Mouse (Mus musculus): ENCODE measurements around the gene Vmn2r116. TPM values are rescaled to one million over a fixed set of nuclear protein-coding genes. Genes with fewer than 3 reads are reported as not detected.

Gene Vmn2r116
- polyA plus RNA-seq (2017; shearing (Covaris generic)): not detected

GRCm38 (mm10) chr17:23384304-23384703 lies at the start of gene Vmn2r116:
Gene Vmn2r116, plus strand, starts transcription at chr17:23384604.

GRCm38 (mm10) chr17:23343441-23343840 lies 41.0 kb upstream of the Vmn2r116 start, which contains the start of gene Vmn2r115:
Gene Vmn2r115, plus strand, starts transcription at chr17:23343741.

Other genes with a start within 250 kb of the Vmn2r116 start
- 4.4 TPM for gene Zfp40, start 191.4 kb upstream of the Vmn2r116 start, polyA plus RNA-seq (2017; shearing (Covaris generic))
- gene Vmn2r114, start 72.1 kb upstream of the Vmn2r116 start, polyA plus RNA-seq (2017; shearing (Covaris generic)): 0.11 TPM
- gene Vmn2r115, start 40.9 kb upstream of the Vmn2r116 start, polyA plus RNA-seq (2017; shearing (Covaris generic)): not detected
- gene Vmn2r117, start 95.1 kb downstream of the Vmn2r116 start, polyA plus RNA-seq (2017; shearing (Covaris generic)): not detected
- gene Zfp213, start 179.6 kb downstream of the Vmn2r116 start, polyA plus RNA-seq (2017; shearing (Covaris generic)): 7.3 TPM
- gene Zfp13, start 214.9 kb downstream of the Vmn2r116 start, polyA plus RNA-seq (2017; shearing (Covaris generic)): not detected
- gene Zscan10, start 216.3 kb downstream of the Vmn2r116 start, polyA plus RNA-seq (2017; shearing (Covaris generic)): 4.2 TPM

Data from effector memory CD4-positive, alpha-beta T cell, adult 7 months (primary cell).